Mouse (Mus musculus): ENCODE data around the gene Tmem212.

- TF ChIP-seq USF1 (IDR thresholded peaks at IDR 0.05; ENCODE audit: low read depth) (no peak), CTCF (IDR thresholded peaks at IDR 0.05; ENCODE audit: control insufficient read depth, insufficient read depth, insufficient read length) (no peak), MYOD1 (IDR thresholded peaks at IDR 0.05; ENCODE audit: control insufficient read depth, insufficient read length, low read depth) (no peak)
These were observed 34.6 kb downstream of the Tmem212 start for GRCm38 (mm10) chr3:27861601-27862000.

All from C2C12 (cell line).